Mouse (Mus musculus) midbrain, embryonic 13.5 days (tissue): ENCODE data around the gene Zc3h12d. TPM values are rescaled to one million over a fixed set of nuclear protein-coding genes. Genes with fewer than 3 reads are reported as not detected.

Source experiments
- ATAC-seq: fragments of 200-750 bp; cut with Nextera tagmentation; 2 replicates; pipeline ENCODE4 v1.8.0; 2017; ENCODE audit warnings: mild to moderate bottlenecking, moderate TSS enrichment, moderate library complexity
- H3K27ac ChIP-seq: fragments of 300-500 bp; sonication (generic); 2 replicates; pipeline ENCODE4 v1.5.1; 2015; ENCODE audit warnings: inconsistent platforms, mild to moderate bottlenecking, moderate library complexity
- H3K27me3 ChIP-seq: fragments of 300-500 bp; sonication (generic); 2 replicates; pipeline ENCODE4 v1.6.1; 2015; ENCODE audit warnings: mild to moderate bottlenecking, inconsistent platforms
- H3K36me3 ChIP-seq: fragments of 300-500 bp; sonication (generic); 2 replicates; pipeline ENCODE4 v1.6.1; 2015; ENCODE audit warnings: mild to moderate bottlenecking, inconsistent platforms
- H3K4me1 ChIP-seq: fragments of 300-500 bp; sonication (generic); replicated peaks from 2 replicates; pipeline ENCODE4 v1.6.1; 2015; ENCODE audit warnings: inconsistent platforms
- H3K4me2 ChIP-seq: fragments of 300-500 bp; sonication (generic); replicated peaks from 2 replicates; pipeline ENCODE4 v1.6.1; 2015; ENCODE audit warnings: moderate library complexity, mild to moderate bottlenecking, inconsistent platforms
- H3K4me3 ChIP-seq: fragments of 300-500 bp; sonication (generic); replicated peaks from 2 replicates; pipeline ENCODE4 v1.5.1; 2015; ENCODE audit warnings: mild to moderate bottlenecking, inconsistent platforms
- H3K9ac ChIP-seq: fragments of 300-500 bp; sonication (generic); replicated peaks from 2 replicates; pipeline ENCODE4 v1.6.1; 2015; ENCODE audit warnings: mild to moderate bottlenecking, inconsistent platforms
- H3K9me3 ChIP-seq: fragments of 300-500 bp; sonication (generic); 2 replicates; pipeline ENCODE4 v1.6.1; 2016; ENCODE audit warnings: mild to moderate bottlenecking, inconsistent platforms
- WGBS: fragments of 180-500 bp; shearing (Covaris S2); methylation state at CpG from one replicate; pipeline ENCODE4 v1.1.7; 2015; 5-methylcytosine and 5-hydroxymethylcytosine counted together
- microRNA-seq: library from miRNA; unstranded; fragments of <30 nt; microRNA quantifications from one replicate; pipeline ENCODE4, GENCODE M21; 2016
- polyA plus RNA-seq: library from polyadenylated mRNA; unstranded; fragments of >200 nt; fragmentation: Nextera tagmentation; extraction: Ambion mirVana; gene quantifications from 2 replicates; pipeline ENCODE4 v1.2.1, GENCODE M21; 2015

The Zc3h12d gene
- polyA plus RNA-seq, 1 experiment from 2014 or later, result 0.08 TPM

GRCm38 (mm10) chr10:7888256-7888868 is 56.1 kb downstream of the Zc3h12d start:
- H3K4me3 ChIP-seq, result no peak overlapping the region
- H3K9me3 ChIP-seq, result no peaks in the 10 kb centered on the region
- H3K4me1 ChIP-seq, result no peaks in the 10 kb centered on the region
- H3K27me3 ChIP-seq, result no peaks in the 10 kb centered on the region
- H3K4me2 ChIP-seq, result no peak overlapping the region
- ATAC-seq, result no peak
- whole genome bisulfite sequencing, result 87% methylated on average over 11 of the region's 11 CpGs
- H3K27ac ChIP-seq, result no peak overlapping the region
- no peaks in the 10 kb centered on the region for H3K36me3 ChIP-seq
- no peak overlapping the region for H3K9ac ChIP-seq

- Histone ChIP-seq H3K27ac (no peak overlapping the region), H3K9me3 (no peaks in the 10 kb centered on the region; the same call in none of the 2 replicates), H3K9ac (no peak overlapping the region), H3K4me2 (no peak overlapping the region), H3K4me3 (no peak overlapping the region), H3K4me1 (no peaks in the 10 kb centered on the region), H3K36me3 (peaks cover 49% of the 10 kb centered on the region), H3K27me3 (no peaks in the 10 kb centered on the region)
- WGBS, result 92% methylated on average over 14 of the region's 14 CpGs
- no peak for ATAC-seq
These were observed 68.7 kb downstream of the Zc3h12d start for GRCm38 (mm10) chr10:7900719-7901627.

- no peak overlapping the region for H3K27ac ChIP-seq
- H3K27me3 ChIP-seq, result no peaks in the 10 kb centered on the region
- H3K4me2 ChIP-seq, result no peak overlapping the region
- peaks cover 76% of the 10 kb centered on the region for H3K36me3 ChIP-seq
- H3K4me3 ChIP-seq, result no peak overlapping the region
- no peak for ATAC-seq
- no peak overlapping the region for H3K9ac ChIP-seq
- H3K4me1 ChIP-seq, result no peaks in the 10 kb centered on the region
- 92% methylated on average over 5 of the region's 5 CpGs for WGBS
- H3K9me3 ChIP-seq, result no peaks in the 10 kb centered on the region
These were observed 71.9 kb downstream of the Zc3h12d start for GRCm38 (mm10) chr10:7904157-7904556.

GRCm38 (mm10) chr10:7907151-7907550 is 74.9 kb downstream of the Zc3h12d start:
- peaks cover 62% of the 10 kb centered on the region for H3K36me3 ChIP-seq
- no peak for ATAC-seq
- WGBS, result 89% methylated on average over 12 of the region's 12 CpGs

GRCm38 (mm10) chr10:7911268-7911667 is 79.0 kb downstream of the Zc3h12d start:
- Histone ChIP-seq H3K4me2 (no peak overlapping the region), H3K9me3 (no peaks in the 10 kb centered on the region), H3K4me3 (no peak overlapping the region), H3K36me3 (peaks cover 37% of the 10 kb centered on the region), H3K9ac (no peak overlapping the region), H3K4me1 (0 out of 2 replicates have a peak, but pooled peaks cover 4% of the 10 kb centered on the region), H3K27me3 (no peaks in the 10 kb centered on the region), H3K27ac (no peak overlapping the region)
- no peak for ATAC-seq
- whole genome bisulfite sequencing, result 78% methylated on average over 10 of the region's 10 CpGs

More at GRCm38 (mm10) chr10:7907151-7907550, 74.9 kb downstream of the Zc3h12d start:
- Histone ChIP-seq H3K27ac (no peak overlapping the region), H3K9ac (no peak overlapping the region), H3K4me2 (no peak overlapping the region), H3K9me3 (no peaks in the 10 kb centered on the region), H3K27me3 (no peaks in the 10 kb centered on the region), H3K4me1 (no peaks in the 10 kb centered on the region), H3K4me3 (no peak overlapping the region)

Small RNA genes within 50 kb of the gene (microRNA-seq; reads per million reads assigned to microRNA genes)
- 1.4 reads per million for gene Mir5104

Other genes with a start within 250 kb of the Zc3h12d start
- gene Lrp11, start 242.7 kb upstream of the Zc3h12d start, polyA plus RNA-seq, result 21.3 and 23.5 TPM in 2 replicates
- gene Nup43, start 165.0 kb upstream of the Zc3h12d start, polyA plus RNA-seq, result 41.2 and 44.8 TPM in 2 replicates
- gene Pcmt1, start 151.3 kb upstream of the Zc3h12d start, polyA plus RNA-seq, result 150 and 153 TPM in 2 replicates
- 12.1 and 12.4 TPM in 2 replicates for gene Lats1, start 151.3 kb upstream of the Zc3h12d start, polyA plus RNA-seq
- 40.2 and 40.3 TPM in 2 replicates for gene Katna1, start 106.5 kb upstream of the Zc3h12d start, polyA plus RNA-seq
- 49.6 and 51.1 TPM in 2 replicates for gene Ginm1, start 39.6 kb upstream of the Zc3h12d start, polyA plus RNA-seq
- 51.2 and 55.2 TPM in 2 replicates for gene Ppil4, start 39.6 kb upstream of the Zc3h12d start, polyA plus RNA-seq
- gene Tab2, start 123.8 kb downstream of the Zc3h12d start, polyA plus RNA-seq, result 15.4 and 16.9 TPM in 2 replicates